Comparison of ENCODE assay signal across 16 mouse cellular contexts in the genomic region with DNA sequence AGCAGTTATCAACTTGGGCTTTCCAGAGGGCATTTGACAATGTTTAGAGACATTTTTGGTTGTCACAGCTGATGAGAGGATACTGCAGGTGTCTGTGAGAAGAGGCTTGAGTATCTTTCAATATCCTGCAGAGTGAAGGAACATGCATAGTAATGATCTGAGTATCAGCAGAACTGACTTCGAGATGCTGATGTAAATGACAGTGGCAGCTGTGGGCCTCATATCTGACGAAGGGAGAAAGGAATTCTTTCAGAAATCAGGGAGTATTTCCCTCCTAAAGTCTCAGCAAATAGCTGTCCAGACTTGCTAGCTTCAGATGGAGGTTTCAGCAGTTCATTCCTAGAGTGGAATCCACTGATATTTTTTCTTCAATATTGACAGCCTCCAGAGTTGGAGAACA.
"Had no signal": no experiment of that assay in that cellular context is flagged by ENCODE, and none has a peak within 500 bp of the region (broad histone marks: within the 10 kb centered on the region; RNA-seq: fewer than 3 reads in every experiment).

No protein-coding gene starts in this region.

- H3K27ac ChIP-seq: neural tube, embryonic 13.5 days; neural tube, embryonic 15.5 days; stomach, embryonic 15.5 days; stomach, postnatal 0 days had no signal

- H3K4me2 ChIP-seq: neural tube, embryonic 13.5 days; neural tube, embryonic 15.5 days; stomach, embryonic 15.5 days had no signal

- H3K27me3 ChIP-seq: neural tube, embryonic 13.5 days; neural tube, embryonic 15.5 days; stomach, embryonic 15.5 days had no signal

- H3K36me3 ChIP-seq: neural tube, embryonic 13.5 days; neural tube, embryonic 15.5 days; stomach, embryonic 15.5 days had no signal

- H3K9me3 ChIP-seq: neural tube, embryonic 13.5 days; neural tube, embryonic 15.5 days; stomach, embryonic 15.5 days had no signal

- H3K9ac ChIP-seq: neural tube, embryonic 13.5 days; neural tube, embryonic 15.5 days; stomach, embryonic 15.5 days had no signal

- H3K4me1 ChIP-seq: neural tube, embryonic 13.5 days; neural tube, embryonic 15.5 days; stomach, embryonic 15.5 days had no signal

- DNase-seq: retina, postnatal 1 day; right cerebral cortex, adult 18-20 months; right cerebral cortex, postnatal 14 days; right cerebral cortex, postnatal 25 days; right cerebral cortex, postnatal 4 days; spleen, adult 18-20 months; thymus, adult 18-20 months; thymus, adult 2 months; thymus, postnatal 14 days; thymus, postnatal 25 days; thymus, postnatal 36 days; thymus, postnatal 4 days had no signal

- H3K4me3 ChIP-seq: neural tube, embryonic 13.5 days; neural tube, embryonic 15.5 days; stomach, embryonic 15.5 days had no signal
